Mouse (Mus musculus) MEL (cell line): ENCODE results near the gene Habp2. TPM values are rescaled to one million over a fixed set of nuclear protein-coding genes. Genes with fewer than 3 reads are reported as not detected.

Experiments
- DNase-seq: peaks from one replicate; pipeline ENCODE4 v3.0.0; 2011; ENCODE audit warnings: low read depth, low spot score
- H3K27ac ChIP-seq: 2 replicates; pipeline ENCODE4 v1.5.1; 2012; ENCODE audit warnings: low read depth, mild to moderate bottlenecking, control low read depth, low read length, moderate library complexity; ENCODE audit not compliant: control insufficient read depth
- H3K27me3 ChIP-seq, 2 experiments: fragments of 150-350 bp in 1 of 2; sonication (generic) in 1 of 2; 2 replicates each; pipeline ENCODE4 v1.6.1; 2012; ENCODE audit warnings: low read length in 2 of 2, mild to moderate bottlenecking in 2 of 2, improper control_type of control experiment in 1 of 2, moderate library complexity in 1 of 2; ENCODE audit not compliant: insufficient read depth in 2 of 2, control insufficient read depth in 1 of 2
- H3K36me3 ChIP-seq, 2 experiments: 2 replicates each; pipeline ENCODE4 v1.6.1; 2012 to 2014; ENCODE audit warnings: low read length in 2 of 2, improper control_type of control experiment in 1 of 2, inconsistent platforms in 1 of 2, mild to moderate bottlenecking in 1 of 2; ENCODE audit not compliant: insufficient read depth in 2 of 2, control insufficient read depth in 1 of 2
- H3K4me1 ChIP-seq, 2 experiments: fragments of 150-350 bp in 1 of 2; sonication (generic) in 1 of 2; 2 replicates each; pipeline ENCODE4 v1.6.1; 2012; ENCODE audit warnings: low read length in 2 of 2, improper control_type of control experiment in 1 of 2, mild to moderate bottlenecking in 1 of 2; ENCODE audit not compliant: insufficient read depth in 2 of 2, control insufficient read depth in 1 of 2
- H3K4me3 ChIP-seq, 2 experiments: fragments of 150-350 bp in 1 of 2; sonication (generic) in 1 of 2; 2 replicates each; pipeline ENCODE4 v1.5.1; 2012; ENCODE audit warnings: low read depth in 2 of 2, low read length in 2 of 2, mild to moderate bottlenecking in 2 of 2, moderate library complexity in 2 of 2, control low read depth in 1 of 2, improper control_type of control experiment in 1 of 2; ENCODE audit not compliant: control insufficient read depth in 1 of 2, insufficient read depth in 1 of 2
- H3K79me2 ChIP-seq: 2 replicates; pipeline ENCODE4 v1.6.1; 2012; ENCODE audit warnings: mild to moderate bottlenecking, low read length, moderate library complexity; ENCODE audit not compliant: control insufficient read depth, poor library complexity, insufficient read depth
- H3K9ac ChIP-seq: 2 replicates; pipeline ENCODE4 v1.6.1; 2012; ENCODE audit warnings: low read depth, mild to moderate bottlenecking, control low read depth, low read length, moderate library complexity; ENCODE audit not compliant: control insufficient read depth, poor library complexity, severe bottlenecking
- H3K9me3 ChIP-seq: fragments of 150-350 bp; sonication (generic); replicated peaks from 2 replicates; pipeline ENCODE4 v1.6.1; 2012; ENCODE audit warnings: mild to moderate bottlenecking, low read length, improper control_type of control experiment, moderate library complexity; ENCODE audit not compliant: insufficient read depth
- CHD1 ChIP-seq: IDR thresholded peaks from 2 replicates; pipeline ENCODE4 v1.6.1; 2012; ENCODE audit warnings: low read depth, mild to moderate bottlenecking, inconsistent platforms, low read length, improper control_type of control experiment
- CHD2 ChIP-seq: IDR thresholded peaks from 2 replicates; pipeline ENCODE4 v1.6.1; 2011; ENCODE audit warnings: low read length, improper control_type of control experiment
- CTCF ChIP-seq, 3 experiments: IDR thresholded peaks in 2 of 3; conservative IDR thresholded peaks in 1 of 3; 2 replicates each; pipeline ENCODE4 v1.5.1; 2011 to 2012; ENCODE audit warnings: low read length in 3 of 3, low read depth in 2 of 3, mild to moderate bottlenecking in 2 of 3, improper control_type of control experiment in 1 of 3, inconsistent platforms in 1 of 3, mixed read lengths in 1 of 3, moderate library complexity in 1 of 3; ENCODE audit not compliant: control insufficient read depth in 1 of 3, insufficient read depth in 1 of 3, poor library complexity in 1 of 3, severe bottlenecking in 1 of 3
- ELF1 ChIP-seq: IDR thresholded peaks from 2 replicates; pipeline ENCODE4 v1.6.1; 2014; ENCODE audit warnings: low read depth, mild to moderate bottlenecking, inconsistent platforms, low read length, improper control_type of control experiment, moderate library complexity
- GABPA ChIP-seq: IDR thresholded peaks from 2 replicates; pipeline ENCODE4 v1.6.1; 2012; ENCODE audit warnings: low read depth, mild to moderate bottlenecking, inconsistent platforms, low read length, improper control_type of control experiment, moderate library complexity
- HCFC1 ChIP-seq: IDR thresholded peaks from 2 replicates; pipeline ENCODE4 v1.6.1; 2012; ENCODE audit warnings: low read depth, mild to moderate bottlenecking, inconsistent platforms, low read length, improper control_type of control experiment, moderate library complexity
- MAFK ChIP-seq: IDR thresholded peaks from 2 replicates; pipeline ENCODE4 v1.6.1; 2011; ENCODE audit warnings: low read depth, mild to moderate bottlenecking, low read length, improper control_type of control experiment, borderline replicate concordance
- MAX ChIP-seq: IDR thresholded peaks from 2 replicates; pipeline ENCODE4 v1.6.1; 2011; ENCODE audit warnings: low read length, improper control_type of control experiment
- MAZ ChIP-seq: IDR thresholded peaks from 2 replicates; pipeline ENCODE4 v1.6.1; 2012; ENCODE audit warnings: low read depth, mild to moderate bottlenecking, inconsistent platforms, low read length, improper control_type of control experiment
- MEF2A ChIP-seq: IDR thresholded peaks from 2 replicates; pipeline ENCODE4 v1.6.1; 2014; ENCODE audit warnings: low read depth, mild to moderate bottlenecking, inconsistent platforms, low read length, improper control_type of control experiment; ENCODE audit not compliant: poor library complexity, insufficient replicate concordance, severe bottlenecking; ENCODE audit errors: extremely low read depth
- MYB ChIP-seq: IDR thresholded peaks from 2 replicates; pipeline ENCODE4 v1.6.1; 2011; ENCODE audit warnings: mild to moderate bottlenecking, low read depth, low read length, improper control_type of control experiment
- MYC ChIP-seq: IDR thresholded peaks from 2 replicates; pipeline ENCODE4 v1.6.1; 2011; ENCODE audit warnings: low read depth, mild to moderate bottlenecking, low read length, improper control_type of control experiment, moderate library complexity
- NRF1 ChIP-seq: IDR thresholded peaks from 2 replicates; pipeline ENCODE4 v1.6.1; 2014; ENCODE audit warnings: low read depth, mild to moderate bottlenecking, inconsistent platforms, low read length, improper control_type of control experiment, moderate library complexity; ENCODE audit not compliant: poor library complexity, insufficient read depth, severe bottlenecking
- POLR2A ChIP-seq, 2 experiments: IDR thresholded peaks; 2 replicates each; pipeline ENCODE4 v1.6.1; 2011 to 2012; ENCODE audit warnings: low read length in 2 of 2, mild to moderate bottlenecking in 2 of 2, control low read depth in 1 of 2, improper control_type of control experiment in 1 of 2, low read depth in 1 of 2, moderate library complexity in 1 of 2; ENCODE audit not compliant: control insufficient read depth in 1 of 2, insufficient read depth in 1 of 2, poor library complexity in 1 of 2
- POLR2AphosphoS2 ChIP-seq: IDR thresholded peaks from 2 replicates; pipeline ENCODE4 v1.6.1; 2011; ENCODE audit warnings: low read length, improper control_type of control experiment
- RAD21 ChIP-seq: IDR thresholded peaks from 2 replicates; pipeline ENCODE4 v1.6.1; 2011; ENCODE audit warnings: mild to moderate bottlenecking, low read depth, low read length, improper control_type of control experiment
- RCOR1 ChIP-seq: IDR thresholded peaks from 2 replicates; pipeline ENCODE4 v1.6.1; 2012; ENCODE audit warnings: low read depth, mild to moderate bottlenecking, inconsistent platforms, low read length, improper control_type of control experiment
- SIN3A ChIP-seq: IDR thresholded peaks from 2 replicates; pipeline ENCODE4 v1.6.1; 2012; ENCODE audit warnings: low read length, improper control_type of control experiment, inconsistent platforms
- SMC3 ChIP-seq: IDR thresholded peaks from 2 replicates; pipeline ENCODE4 v1.6.1; 2011; ENCODE audit warnings: low read depth, low read length, improper control_type of control experiment
- TAL1 ChIP-seq: IDR thresholded peaks from 2 replicates; pipeline ENCODE4 v1.6.1; 2012; ENCODE audit warnings: mild to moderate bottlenecking, inconsistent platforms, low read length, moderate library complexity, mixed read lengths
- TBP ChIP-seq: IDR thresholded peaks from 2 replicates; pipeline ENCODE4 v1.8.0; 2011; ENCODE audit warnings: low read depth, low read length, improper control_type of control experiment
- TCF12 ChIP-seq: IDR thresholded peaks from 2 replicates; pipeline ENCODE4 v1.6.1; 2014; ENCODE audit warnings: low read depth, mild to moderate bottlenecking, inconsistent platforms, low read length, improper control_type of control experiment, moderate library complexity
- USF1 ChIP-seq: IDR thresholded peaks from 2 replicates; pipeline ENCODE4 v1.6.1; 2014; ENCODE audit warnings: low read depth, mild to moderate bottlenecking, inconsistent platforms, low read length, improper control_type of control experiment, moderate library complexity
- USF2 ChIP-seq, 2 experiments: IDR thresholded peaks; 2 replicates each; pipeline ENCODE4 v1.6.1; 2011 to 2012; ENCODE audit warnings: improper control_type of control experiment in 2 of 2, low read length in 2 of 2, borderline replicate concordance in 1 of 2, inconsistent platforms in 1 of 2, low read depth in 1 of 2, mild to moderate bottlenecking in 1 of 2; ENCODE audit not compliant: insufficient read depth in 1 of 2
- ZC3H11A ChIP-seq: IDR thresholded peaks from 2 replicates; pipeline ENCODE4 v1.6.1; 2012; ENCODE audit warnings: low read depth, mild to moderate bottlenecking, inconsistent platforms, low read length, improper control_type of control experiment
- ZKSCAN1 ChIP-seq: IDR thresholded peaks from 2 replicates; pipeline ENCODE4 v1.6.1; 2012; ENCODE audit warnings: low read depth, mild to moderate bottlenecking, inconsistent platforms, low read length, improper control_type of control experiment, moderate library complexity
- ZMIZ1 ChIP-seq: IDR thresholded peaks from 2 replicates; pipeline ENCODE4 v1.6.1; 2012; ENCODE audit warnings: low read depth, mild to moderate bottlenecking, inconsistent platforms, low read length, improper control_type of control experiment, moderate library complexity
- polyA plus RNA-seq, 2 experiments: library from polyadenylated mRNA; stranded (reverse) in 1 of 2; unstranded in 1 of 2; fragments of >175 nt in 1 of 2; fragments of >200 nt in 1 of 2; gene quantifications; 2 replicates each; pipeline versions ENCODE4 v1.2.1 to v1.2.4; 2012; ENCODE audit warnings: low replicate concordance in 2 of 2, low read depth in 1 of 2; ENCODE audit not compliant: insufficient read length in 2 of 2, insufficient read depth in 1 of 2, missing spikeins in 1 of 2
- total RNA-seq: library from RNA; depleted of rRNA; stranded (reverse); fragments of 300-350 nt; gene quantifications from 2 replicates; pipeline ENCODE4 v1.2.3, GENCODE M21; 2012

Gene Habp2
- total and polyA plus RNA-seq, 3 experiments, result not detected

DNA sequence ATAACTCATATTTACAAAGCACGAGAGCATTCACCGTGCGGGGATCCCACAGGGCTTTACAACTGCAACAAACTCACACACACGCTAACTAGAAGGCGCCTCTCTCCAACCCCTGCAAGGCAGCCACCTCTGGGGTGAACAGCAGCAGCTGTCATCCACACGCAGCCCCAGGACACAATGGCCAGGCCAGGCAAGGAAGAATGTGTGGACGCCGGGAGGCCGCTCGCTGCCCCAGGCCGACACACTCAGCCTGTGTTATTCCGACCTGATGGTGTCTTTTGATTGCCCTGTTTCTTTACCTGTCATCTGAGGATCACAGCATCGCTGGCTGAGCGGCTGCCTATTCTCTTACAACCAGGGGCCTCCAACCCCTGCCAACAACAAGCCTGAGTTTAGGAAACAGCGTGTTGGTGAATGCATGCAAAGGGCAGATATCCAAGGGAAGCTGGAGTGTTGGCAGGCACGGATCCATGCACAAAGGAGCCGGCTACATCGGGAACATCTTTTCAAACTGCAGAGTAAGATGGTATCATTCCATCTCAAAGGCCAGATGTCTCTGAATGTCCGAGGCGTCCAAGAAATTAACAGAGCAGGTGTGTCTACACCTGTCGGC is 39.4 kb downstream of the Habp2 start:
- H3K27me3 ChIP-seq, result no peaks in the 10 kb centered on the region
- TF ChIP-seq RCOR1 (no peak), HCFC1 (no peak), MEF2A (no peak), TCF12 (no peak), SIN3A (no peak), POLR2AphosphoS2 (no peak), ZKSCAN1 (no peak), NRF1 (no peak), RAD21 (no peak), CHD1 (no peak), MYC (no peak), MAZ (no peak), POLR2A (IDR thresholded peaks at IDR 0.05; ENCODE audit: control insufficient read depth in 1 of 2, insufficient read depth in 1 of 2, low read depth in 1 of 2, low read length in 2 of 2, poor library complexity in 1 of 2) (no peak), MAX (no peak), ELF1 (no peak)
- no peaks in the 10 kb centered on the region for H3K9me3 ChIP-seq

DNA sequence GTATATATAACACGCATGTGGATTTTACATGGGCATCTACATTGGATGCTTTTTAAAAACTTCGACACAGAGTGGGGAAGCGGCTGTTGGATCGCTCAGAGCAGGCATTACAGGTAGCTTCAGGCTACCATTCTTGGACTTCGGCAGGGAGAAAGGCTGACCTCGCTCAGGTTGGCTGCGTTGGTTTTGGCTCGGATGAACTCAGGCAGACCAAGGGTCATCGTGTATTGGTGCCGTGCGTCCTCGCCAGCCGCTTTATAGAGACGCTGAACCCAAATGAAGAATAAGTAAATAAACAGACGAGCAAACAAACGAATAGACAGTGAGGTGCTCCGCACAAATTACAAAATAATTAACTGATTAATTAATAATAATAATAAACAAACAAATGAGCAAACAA is 49.4 kb downstream of the Habp2 start:
- Histone ChIP-seq H3K4me3 (no peak overlapping the region), H3K79me2 (no peaks in the 10 kb centered on the region), H3K36me3 (no peaks in the 10 kb centered on the region), H3K27me3 (no peaks in the 10 kb centered on the region; a peak in 1 of 4 replicates), H3K9ac (no peak overlapping the region), H3K27ac (no peak overlapping the region), H3K4me1 (no peaks in the 10 kb centered on the region), H3K9me3 (no peaks in the 10 kb centered on the region)
- DNase-seq, result no peak
- no peak for TF ChIP-seq TAL1
- TF ChIP-seq USF1, result no peak
- no peak for TF ChIP-seq SMC3
- TF ChIP-seq USF2 (IDR thresholded peaks at IDR 0.05; ENCODE audit: borderline replicate concordance in 1 of 2, insufficient read depth in 1 of 2, low read depth in 1 of 2, low read length in 2 of 2), result no peak
- TF ChIP-seq CTCF (IDR thresholded peaks at IDR 0.05 in 2 of 3, conservative IDR thresholded peaks at IDR 0.05 in 1 of 3; ENCODE audit: control insufficient read depth in 1 of 3, insufficient read depth in 1 of 3, low read depth in 2 of 3, low read length in 3 of 3, poor library complexity in 1 of 3, severe bottlenecking in 1 of 3), result no peak
- TF ChIP-seq MYB, result no peak
- TF ChIP-seq POLR2AphosphoS2, result no peak
- TF ChIP-seq HCFC1, result no peak
- TF ChIP-seq TBP, result no peak
- TF ChIP-seq MAFK, result no peak
- no peak for TF ChIP-seq ZC3H11A
- no peak for TF ChIP-seq GABPA
- no peak for TF ChIP-seq ZKSCAN1
- no peak for TF ChIP-seq MAZ
- no peak for TF ChIP-seq TCF12
- no peak for TF ChIP-seq CHD2
- TF ChIP-seq ZMIZ1, result no peak
- no peak for TF ChIP-seq POLR2A (IDR thresholded peaks at IDR 0.05; ENCODE audit: control insufficient read depth in 1 of 2, insufficient read depth in 1 of 2, low read depth in 1 of 2, low read length in 2 of 2, poor library complexity in 1 of 2)
- no peak for TF ChIP-seq RCOR1

More for the DNA sequence above, 39.4 kb downstream of the Habp2 start:
- no peaks in the 10 kb centered on the region for H3K4me1 ChIP-seq
- H3K36me3 ChIP-seq, result no peaks in the 10 kb centered on the region
- DNase-seq, result no peak
- no peak overlapping the region for H3K27ac ChIP-seq
- H3K9ac ChIP-seq, result no peak overlapping the region
- no peak overlapping the region for H3K4me3 ChIP-seq
- no peaks in the 10 kb centered on the region for H3K79me2 ChIP-seq
